Mouse (Mus musculus): Measurements from ENCODE around the gene Neurog1.

GRCm38 (mm10) chr13:56209067-56209411 is 42.9 kb downstream of the Neurog1 start:
- TF ChIP-seq MAFK (IDR thresholded peaks at IDR 0.05; ENCODE audit: insufficient read depth, low read depth, low read length) (no peak), HCFC1 (IDR thresholded peaks at IDR 0.05; ENCODE audit: borderline replicate concordance, insufficient read depth, low read length) (no peak)

All from ES-E14 (cell line).